Comparison of ENCODE assay signal across 43 mouse cellular contexts in genomic region chr14:101771756-101772155, GRCm38 (mm10). TPM values are rescaled to one million over a fixed set of nuclear protein-coding genes. Genes with fewer than 3 reads are reported as not detected.
"Had no signal": no experiment of that assay in that cellular context is flagged by ENCODE, and none has a peak within 500 bp of the region (broad histone marks: within the 10 kb centered on the region; RNA-seq: fewer than 3 reads in every experiment).

No protein-coding gene starts in this region.

- H3K4me2 ChIP-seq: limb, embryonic 12.5 days; limb, embryonic 13.5 days; limb, embryonic 15.5 days; liver, embryonic 11.5 days; liver, embryonic 12.5 days; liver, embryonic 13.5 days; liver, embryonic 15.5 days; lung, embryonic 14.5 days; lung, embryonic 15.5 days; midbrain, embryonic 11.5 days; midbrain, embryonic 12.5 days; midbrain, embryonic 13.5 days; midbrain, embryonic 15.5 days; neural tube, embryonic 12.5 days; neural tube, embryonic 13.5 days had no signal

- H3K36me3 ChIP-seq: limb, embryonic 10.5 days; limb, embryonic 12.5 days; limb, embryonic 13.5 days; limb, embryonic 15.5 days; liver, embryonic 12.5 days; liver, embryonic 13.5 days; liver, embryonic 15.5 days; lung, embryonic 15.5 days; midbrain, embryonic 10.5 days; midbrain, embryonic 12.5 days; midbrain, embryonic 13.5 days; midbrain, embryonic 15.5 days; neural tube, embryonic 12.5 days; neural tube, embryonic 13.5 days had no signal

- H3K4me1 ChIP-seq: limb, embryonic 10.5 days; limb, embryonic 12.5 days; limb, embryonic 13.5 days; limb, embryonic 15.5 days; liver, embryonic 12.5 days; liver, embryonic 13.5 days; liver, embryonic 15.5 days; lung, embryonic 15.5 days; megakaryocyte, embryonic 14.5 days; midbrain, embryonic 15.5 days; neural tube, embryonic 12.5 days; neural tube, embryonic 13.5 days had no signal

- ATAC-seq: liver, embryonic 12.5 days; lung, postnatal 0 days; midbrain, embryonic 13.5 days; midbrain, embryonic 15.5 days; midbrain, embryonic 16.5 days had no signal

- H3K27me3 ChIP-seq: limb, embryonic 12.5 days; limb, embryonic 13.5 days; limb, embryonic 15.5 days; liver, embryonic 12.5 days; liver, embryonic 13.5 days; liver, embryonic 15.5 days; lung, embryonic 15.5 days; megakaryocyte, embryonic 14.5 days; midbrain, embryonic 12.5 days; midbrain, embryonic 13.5 days; midbrain, embryonic 15.5 days; neural tube, embryonic 12.5 days; neural tube, embryonic 13.5 days had no signal

- H3K27ac ChIP-seq: limb, embryonic 10.5 days; limb, embryonic 12.5 days; limb, embryonic 13.5 days; limb, embryonic 15.5 days; liver, embryonic 12.5 days; liver, embryonic 13.5 days; liver, embryonic 14.5 days; liver, embryonic 15.5 days; lung, embryonic 15.5 days; macrophage; midbrain, embryonic 10.5 days; midbrain, embryonic 12.5 days; midbrain, embryonic 13.5 days; midbrain, embryonic 15.5 days; neural tube, embryonic 12.5 days; neural tube, embryonic 13.5 days had no signal

- H3K9me3 ChIP-seq: limb, embryonic 10.5 days; limb, embryonic 12.5 days; limb, embryonic 13.5 days; limb, embryonic 15.5 days; liver, embryonic 12.5 days; liver, embryonic 13.5 days; liver, embryonic 15.5 days; lung, embryonic 15.5 days; megakaryocyte, embryonic 14.5 days; midbrain, embryonic 10.5 days; midbrain, embryonic 12.5 days; midbrain, embryonic 13.5 days; midbrain, embryonic 15.5 days; neural tube, embryonic 12.5 days; neural tube, embryonic 13.5 days had no signal

- H3K4me3 ChIP-seq: limb, embryonic 10.5 days; limb, embryonic 12.5 days; limb, embryonic 13.5 days; limb, embryonic 15.5 days; liver, embryonic 12.5 days; liver, embryonic 13.5 days; liver, embryonic 15.5 days; lung, embryonic 15.5 days; megakaryocyte, embryonic 14.5 days; midbrain, embryonic 10.5 days; midbrain, embryonic 12.5 days; midbrain, embryonic 13.5 days; midbrain, embryonic 15.5 days; myocyte; neural tube, embryonic 12.5 days; neural tube, embryonic 13.5 days had no signal

- H3K9ac ChIP-seq: limb, embryonic 12.5 days; limb, embryonic 13.5 days; limb, embryonic 15.5 days; liver, embryonic 12.5 days; liver, embryonic 13.5 days; liver, embryonic 14.5 days; liver, embryonic 15.5 days; lung, embryonic 14.5 days; lung, embryonic 15.5 days; midbrain, embryonic 12.5 days; midbrain, embryonic 13.5 days; midbrain, embryonic 15.5 days; neural tube, embryonic 12.5 days; neural tube, embryonic 13.5 days had no signal

- DNase-seq: left cerebral cortex, postnatal 4 days; liver; liver, embryonic 13.5 days; lung, adult 18-20 months; lung, adult 2 months; lung, embryonic 14.5 days; lung, postnatal 10 days; lung, postnatal 14 days; lung, postnatal 36 days; lung, postnatal 4 days; midbrain, embryonic 14.5 days had no signal

RNA-seq across cellular contexts. Expression of gene Lmo7, which starts 42.0 kb away (rescaled TPM):
- total RNA-seq: megakaryocyte-erythroid progenitor cell, adult 5-6 weeks had no signal
- polyA plus RNA-seq: macrophage had no signal

RNA-seq across cellular contexts. Expression of gene Gm9922, which starts 42.1 kb away (rescaled TPM):
- total RNA-seq: left cerebral cortex, postnatal 10 days; left cerebral cortex, postnatal 14 days; left cerebral cortex, postnatal 25 days; left cerebral cortex, postnatal 36 days; megakaryocyte progenitor cell, adult 5-6 weeks; megakaryocyte, adult 5-6 weeks; megakaryocyte-erythroid progenitor cell, adult 5-6 weeks; midbrain, postnatal 0 days; monocyte, adult 5-6 weeks had no signal
- polyA plus RNA-seq: liver, embryonic 11.5 days; liver, embryonic 12.5 days; liver, embryonic 13.5 days; liver, embryonic 14.5 days; liver, embryonic 15.5 days; liver, embryonic 16.5 days; macrophage; midbrain, embryonic 10.5 days; midbrain, embryonic 11.5 days; midbrain, embryonic 13.5 days; midbrain, embryonic 14.5 days; midbrain, embryonic 15.5 days; neural tube, embryonic 11.5 days; neural tube, embryonic 13.5 days had no signal
